Mouse (Mus musculus) liver, adult 2 months (tissue): ENCODE results near the gene Parg. TPM values are rescaled to one million over a fixed set of nuclear protein-coding genes. Genes with fewer than 3 reads are reported as not detected.
A peak's percentile ranks its signal among the peaks of the same experiment; 100 is the strongest.

Experiments
- DNase-seq: peaks from one replicate; pipeline ENCODE4 v3.0.0-alpha.2; 2011; ENCODE audit warnings: low read depth, low spot score; ENCODE audit errors: extremely low read depth
- H3K27ac ChIP-seq: fragments of 200-500 bp; replicated peaks from 2 replicates; pipeline ENCODE4 v1.5.1; 2012; ENCODE audit warnings: low read depth, mild to moderate bottlenecking, control low read depth, inconsistent platforms, low read length; ENCODE audit not compliant: insufficient read depth
- H3K27me3 ChIP-seq: fragments of 200-500 bp; 2 replicates; pipeline ENCODE4 v1.6.1; 2012; ENCODE audit warnings: mild to moderate bottlenecking, moderate library complexity, low read length, inconsistent platforms; ENCODE audit not compliant: control insufficient read depth, insufficient read depth
- H3K36me3 ChIP-seq: fragments of 200-500 bp; 2 replicates; pipeline ENCODE4 v1.6.1; 2012; ENCODE audit warnings: low read length, inconsistent platforms; ENCODE audit not compliant: control insufficient read depth, insufficient read depth
- H3K4me1 ChIP-seq: fragments of 200-500 bp; 2 replicates; pipeline ENCODE4 v1.6.1; 2011; ENCODE audit warnings: low read length; ENCODE audit not compliant: control insufficient read depth, insufficient read depth
- H3K4me3 ChIP-seq: fragments of 200-500 bp; 2 replicates; pipeline ENCODE4 v1.5.1; 2011; ENCODE audit warnings: low read depth, mild to moderate bottlenecking, control low read depth, low read length, moderate library complexity; ENCODE audit not compliant: insufficient read depth
- H3K79me2 ChIP-seq: fragments of 200-500 bp; 2 replicates; pipeline ENCODE4 v1.6.1; 2012; ENCODE audit warnings: inconsistent platforms, mild to moderate bottlenecking, low read length, moderate library complexity; ENCODE audit not compliant: control insufficient read depth, insufficient read depth
- H3K9ac ChIP-seq: fragments of 200-500 bp; 2 replicates; pipeline ENCODE4 v1.6.1; 2012; ENCODE audit warnings: low read depth, mild to moderate bottlenecking, control low read depth, inconsistent platforms, low read length
- CTCF ChIP-seq: fragments of 200-500 bp; IDR thresholded peaks from 2 replicates; pipeline ENCODE4 v1.5.1; 2011; ENCODE audit warnings: low read depth, low read length, control low read depth
- POLR2A ChIP-seq: fragments of 200-500 bp; IDR thresholded peaks from 2 replicates; pipeline ENCODE4 v1.6.1; 2011; ENCODE audit warnings: low read length, control low read depth; ENCODE audit not compliant: insufficient read depth; ENCODE audit errors: extremely low read depth
- WGBS: fragments of 180-500 bp; shearing (Covaris S2); methylation state at CpG from one replicate; pipeline ENCODE4 v1.1.7; 2018; 5-methylcytosine and 5-hydroxymethylcytosine counted together
- polyA plus RNA-seq: library from polyadenylated mRNA; depleted of rRNA; stranded (reverse); fragments of >200 nt; gene quantifications from 2 replicates; pipeline ENCODE4 v1.2.3, GENCODE M21; 2012
- total RNA-seq: library from RNA; depleted of rRNA; stranded (reverse); fragments of >200 nt; gene quantifications from 2 replicates; pipeline ENCODE4 v1.2.3, GENCODE M21; 2014

Parg gene
- total and polyA plus RNA-seq, 2 experiments: 2.8 to 25.1 TPM

DNA sequence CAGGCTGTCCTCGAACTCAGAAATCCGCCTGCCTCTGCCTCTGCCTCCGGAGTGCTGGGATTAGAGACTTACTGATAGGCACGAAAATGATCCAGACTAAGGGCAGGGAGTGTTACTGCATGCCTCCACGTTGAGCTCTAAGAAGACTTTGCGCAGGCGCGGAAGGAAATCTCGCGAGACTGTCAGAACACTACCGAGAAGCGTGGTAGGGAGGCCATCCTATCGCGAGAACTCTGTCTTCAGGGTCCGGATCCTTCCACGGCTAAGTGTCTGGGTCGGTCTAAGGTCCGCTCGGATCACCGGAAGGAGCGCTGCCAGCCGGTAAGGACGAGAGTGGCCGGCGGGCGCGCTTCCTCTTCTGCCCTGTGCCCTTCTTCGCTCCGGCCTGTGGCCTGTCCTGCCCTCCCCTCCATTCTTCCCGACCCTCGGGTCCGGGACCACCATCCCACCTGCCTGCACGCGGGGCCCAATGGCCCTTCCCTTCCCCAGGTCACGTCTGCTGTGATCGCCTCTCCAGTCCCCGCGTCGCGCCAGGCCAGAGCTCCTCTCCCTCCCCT, 42.0 kb upstream of the Parg start, which contains the start of gene Ncoa4:
Gene Ncoa4, plus strand, starts transcription at position 176 of the 557 bp plus-strand sequence.
- peak within 1 kb of the TSS; percentile 87 for H3K4me3 ChIP-seq
- H3K36me3 ChIP-seq: no peaks in the 10 kb centered on the region
- TF ChIP-seq POLR2A (peak; percentile 94), CTCF (no peak; the same call in 1 of the 2 replicates)
- peak within 1 kb of the TSS; percentile 90 for H3K9ac ChIP-seq
- H3K27ac ChIP-seq: peak within 1 kb of the TSS; percentile 93
- WGBS: under 1% methylated on average over 40 of the region's 40 CpGs
- H3K79me2 ChIP-seq: peaks cover 18% of the 10 kb centered on the region; the same call in 1 of the 2 replicates
- DNase-seq: peak; percentile 97
- H3K4me1 ChIP-seq: peaks cover 22% of the 10 kb centered on the region
- no peaks in the 10 kb centered on the region for H3K27me3 ChIP-seq

- H3K36me3 ChIP-seq: no peaks in the 10 kb centered on the region
- H3K27ac ChIP-seq: peak overlapping the region; percentile 93
- peak overlapping the region; percentile 90 for H3K9ac ChIP-seq
- 5% methylated on average over 7 of the region's 7 CpGs for WGBS
- H3K4me3 ChIP-seq: peak overlapping the region; percentile 87
- no peak for DNase-seq
- TF ChIP-seq CTCF (no peak), POLR2A (no peak)
- peaks cover 18% of the 10 kb centered on the region; the same call in 1 of the 2 replicates for H3K79me2 ChIP-seq
- peaks cover 25% of the 10 kb centered on the region for H3K4me1 ChIP-seq
- H3K27me3 ChIP-seq: no peaks in the 10 kb centered on the region
Measured at GRCm38 (mm10) chr14:32160563-32160962, 41.2 kb upstream of the Parg start.

- H3K4me1 ChIP-seq: peaks cover 25% of the 10 kb centered on the region
- H3K27ac ChIP-seq: peak overlapping the region; percentile 93
- no peaks in the 10 kb centered on the region for H3K36me3 ChIP-seq
- TF ChIP-seq CTCF (no peak), POLR2A (no peak)
- H3K9ac ChIP-seq: peak overlapping the region; percentile 60
- WGBS: 31% methylated on average over 12 of the region's 12 CpGs
- DNase-seq: peak; percentile 96
- peak overlapping the region; percentile 14 for H3K4me3 ChIP-seq
- no peaks in the 10 kb centered on the region for H3K27me3 ChIP-seq
- peaks cover 19% of the 10 kb centered on the region; the same call in 1 of the 2 replicates for H3K79me2 ChIP-seq
Measured at GRCm38 (mm10) chr14:32161090-32161885, 40.5 kb upstream of the Parg start.

DNA sequence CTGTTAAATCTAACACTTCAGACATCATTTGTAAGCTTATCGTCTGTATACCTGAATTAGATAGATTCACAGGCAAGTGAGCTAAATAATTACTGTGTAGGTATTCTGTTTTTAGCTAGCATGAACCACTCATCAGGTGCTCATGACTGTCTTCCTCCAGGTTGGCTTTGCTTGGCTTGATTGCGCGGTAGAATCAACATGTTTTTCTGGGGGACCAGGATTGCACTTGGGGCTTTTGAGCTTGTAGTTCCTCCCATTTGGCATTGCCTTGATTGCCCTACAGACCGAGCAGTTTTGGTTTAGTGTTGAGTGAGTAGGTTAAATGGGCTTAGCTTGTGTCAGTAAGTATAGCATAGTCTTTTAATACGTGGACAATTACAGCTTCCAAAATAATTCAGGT, 39.5 kb upstream of the Parg start:
- DNase-seq: no peak
- H3K9ac ChIP-seq: no peak overlapping the region
- peaks cover 27% of the 10 kb centered on the region; the same call in 1 of the 2 replicates for H3K79me2 ChIP-seq
- no peaks in the 10 kb centered on the region for H3K36me3 ChIP-seq
- TF ChIP-seq POLR2A (no peak), CTCF (no peak)
- H3K4me1 ChIP-seq: peaks cover 29% of the 10 kb centered on the region
- no peak overlapping the region for H3K4me3 ChIP-seq
- H3K27me3 ChIP-seq: no peaks in the 10 kb centered on the region
- WGBS: 49% methylated on average over 5 of the region's 5 CpGs
- H3K27ac ChIP-seq: peak overlapping the region; percentile 52

GRCm38 (mm10) chr14:32163203-32163888, 38.4 kb upstream of the Parg start:
- Histone ChIP-seq H3K27me3 (no peaks in the 10 kb centered on the region), H3K27ac (peak overlapping the region; percentile 48), H3K36me3 (no peaks in the 10 kb centered on the region), H3K4me3 (no peak overlapping the region), H3K9ac (no peak overlapping the region), H3K79me2 (peaks cover 37% of the 10 kb centered on the region; the same call in 1 of the 2 replicates), H3K4me1 (peaks cover 31% of the 10 kb centered on the region)
- 58% methylated on average over 11 of the region's 11 CpGs for WGBS
- no peak for DNase-seq
- TF ChIP-seq CTCF: no peak
- no peak for TF ChIP-seq POLR2A
